Mouse (Mus musculus) E14TG2a.4 (cell line): ENCODE measurements around the gene Prdm10.

Experiments used
- CTCF ChIP-seq: conservative IDR thresholded peaks from 2 replicates; pipeline ENCODE4 v1.5.1; 2014; ENCODE audit warnings: low read length
- POU5F1 ChIP-seq: IDR thresholded peaks from 2 replicates; pipeline ENCODE4 v1.6.1; 2014; ENCODE audit warnings: low read length, borderline replicate concordance

GRCm38 (mm10) chr9:31321526-31321925 is 41.2 kb downstream of the Prdm10 start:
- no peak for TF ChIP-seq CTCF
- no peak for TF ChIP-seq POU5F1
